Mouse (Mus musculus): ENCODE measurements at regions not wholly inside any gene's neighbourhood (a gene's known extent, or its start where the extent isn't known, plus 50 kb on each side); places are given as distances from the start of the nearest gene placed in this dataset.
"Not testable (repeated sequence)": the region's sequence is repeated elsewhere in the genome, so short reads cannot be mapped to it uniquely, and the experiment has no call there.

GRCm38 (mm10) chr4:3497392-3497791 lies 312.2 kb upstream of the Vmn1r3 start:
- not testable (repeated sequence) for H3K4me3 ChIP-seq (ENCODE audit: low read length); H3K4me1 ChIP-seq (ENCODE audit: control insufficient read depth, insufficient read depth, low read length); H3K9me3 ChIP-seq (ENCODE audit: control insufficient read depth, low read length); H3K9ac ChIP-seq (ENCODE audit: low read depth, low read length); H3K4me2 ChIP-seq (replicated peaks; ENCODE audit: low read depth, low read length); H3K27me3 ChIP-seq (ENCODE audit: control insufficient read depth, insufficient read depth, low read length); H3K27ac ChIP-seq (ENCODE audit: low read depth, low read length); ATAC-seq (ENCODE audit: low FRiP score, low TSS enrichment); H3K36me3 ChIP-seq (ENCODE audit: control insufficient read depth, insufficient read depth, low read length)
- WGBS, result no CpG with 5 or more reads among the region's 3 CpGs

- H3K4me1 ChIP-seq (ENCODE audit: control insufficient read depth, insufficient read depth, low read length); H3K27ac ChIP-seq (ENCODE audit: low read depth, low read length); H3K27me3 ChIP-seq (ENCODE audit: control insufficient read depth, insufficient read depth, low read length); H3K36me3 ChIP-seq (ENCODE audit: control insufficient read depth, insufficient read depth, low read length); H3K4me2 ChIP-seq (replicated peaks; ENCODE audit: low read depth, low read length); H3K9ac ChIP-seq (ENCODE audit: low read depth, low read length); ATAC-seq (ENCODE audit: low FRiP score, low TSS enrichment); H3K4me3 ChIP-seq (ENCODE audit: low read length); H3K9me3 ChIP-seq (ENCODE audit: control insufficient read depth, low read length): not testable (repeated sequence)
- WGBS, result 87% methylated on average over 1 of the region's 1 CpGs
Observed at GRCm38 (mm10) chr4:3495987-3496386, 310.8 kb upstream of the Vmn1r3 start.

GRCm38 (mm10) chr4:3494123-3494681 lies 309.0 kb upstream of the Vmn1r3 start:
- H3K4me1 ChIP-seq (ENCODE audit: control insufficient read depth, insufficient read depth, low read length); ATAC-seq (ENCODE audit: low FRiP score, low TSS enrichment): not testable (repeated sequence)
- no CpG with 5 or more reads among the region's 5 CpGs for WGBS

GRCm38 (mm10) chr4:3490901-3491300 lies 305.7 kb upstream of the Vmn1r3 start:
- not testable (repeated sequence) for H3K4me1 ChIP-seq (ENCODE audit: control insufficient read depth, insufficient read depth, low read length); H3K27me3 ChIP-seq (ENCODE audit: control insufficient read depth, insufficient read depth, low read length); H3K9ac ChIP-seq (ENCODE audit: low read depth, low read length); H3K36me3 ChIP-seq (ENCODE audit: control insufficient read depth, insufficient read depth, low read length); ATAC-seq (ENCODE audit: low FRiP score, low TSS enrichment); H3K9me3 ChIP-seq (ENCODE audit: control insufficient read depth, low read length); H3K27ac ChIP-seq (ENCODE audit: low read depth, low read length); H3K4me3 ChIP-seq (ENCODE audit: low read length); H3K4me2 ChIP-seq (replicated peaks; ENCODE audit: low read depth, low read length)
- WGBS, result no CpG with 5 or more reads among the region's 5 CpGs

More at GRCm38 (mm10) chr4:3494123-3494681, 309.0 kb upstream of the Vmn1r3 start:
- H3K4me3 ChIP-seq (ENCODE audit: low read length); H3K27me3 ChIP-seq (ENCODE audit: control insufficient read depth, insufficient read depth, low read length); H3K9me3 ChIP-seq (ENCODE audit: control insufficient read depth, low read length); H3K4me2 ChIP-seq (replicated peaks; ENCODE audit: low read depth, low read length); H3K9ac ChIP-seq (ENCODE audit: low read depth, low read length); H3K27ac ChIP-seq (ENCODE audit: low read depth, low read length); H3K36me3 ChIP-seq (ENCODE audit: control insufficient read depth, insufficient read depth, low read length): not testable (repeated sequence)

GRCm38 (mm10) chr4:3482092-3482491 lies 296.9 kb upstream of the Vmn1r3 start:
- Histone ChIP-seq H3K36me3 (ENCODE audit: control insufficient read depth, insufficient read depth, low read length) (no peaks in the 10 kb centered on the region), H3K27ac (ENCODE audit: low read depth, low read length) (no peak overlapping the region), H3K4me1 (ENCODE audit: control insufficient read depth, insufficient read depth, low read length) (no peaks in the 10 kb centered on the region), H3K27me3 (ENCODE audit: control insufficient read depth, insufficient read depth, low read length) (no peaks in the 10 kb centered on the region), H3K4me3 (ENCODE audit: low read length) (no peak overlapping the region), H3K4me2 (replicated peaks; ENCODE audit: low read depth, low read length) (no peak overlapping the region), H3K9me3 (ENCODE audit: control insufficient read depth, low read length) (no peaks in the 10 kb centered on the region), H3K9ac (ENCODE audit: low read depth, low read length) (no peak overlapping the region)
- ATAC-seq (ENCODE audit: low FRiP score, low TSS enrichment), result no peak
- 80% methylated on average over 2 of the region's 2 CpGs for WGBS

GRCm38 (mm10) chr4:3456773-3457172 lies 271.6 kb upstream of the Vmn1r3 start:
- Histone ChIP-seq H3K27me3 (ENCODE audit: control insufficient read depth, insufficient read depth, low read length) (no peaks in the 10 kb centered on the region), H3K4me2 (replicated peaks; ENCODE audit: low read depth, low read length) (no peak overlapping the region), H3K27ac (ENCODE audit: low read depth, low read length) (no peak overlapping the region), H3K9me3 (ENCODE audit: control insufficient read depth, low read length) (peaks cover 9% of the 10 kb centered on the region; the same call in 1 of the 2 replicates), H3K4me3 (ENCODE audit: low read length) (no peak overlapping the region), H3K4me1 (ENCODE audit: control insufficient read depth, insufficient read depth, low read length) (no peaks in the 10 kb centered on the region), H3K9ac (ENCODE audit: low read depth, low read length) (no peak overlapping the region), H3K36me3 (ENCODE audit: control insufficient read depth, insufficient read depth, low read length) (no peaks in the 10 kb centered on the region)
- ATAC-seq (ENCODE audit: low FRiP score, low TSS enrichment), result no peak
- 92% methylated on average over 12 of the region's 12 CpGs for WGBS

GRCm38 (mm10) chr4:3437380-3437779 lies 252.2 kb upstream of the Vmn1r3 start:
- not testable (repeated sequence) for H3K27ac ChIP-seq (ENCODE audit: low read depth, low read length); H3K4me3 ChIP-seq (ENCODE audit: low read length); H3K4me1 ChIP-seq (ENCODE audit: control insufficient read depth, insufficient read depth, low read length); H3K4me2 ChIP-seq (replicated peaks; ENCODE audit: low read depth, low read length); H3K9ac ChIP-seq (ENCODE audit: low read depth, low read length); H3K36me3 ChIP-seq (ENCODE audit: control insufficient read depth, insufficient read depth, low read length); ATAC-seq (ENCODE audit: low FRiP score, low TSS enrichment); H3K9me3 ChIP-seq (ENCODE audit: control insufficient read depth, low read length); H3K27me3 ChIP-seq (ENCODE audit: control insufficient read depth, insufficient read depth, low read length)
- 79% methylated on average over 2 of the region's 2 CpGs for WGBS

GRCm38 (mm10) chr4:3427968-3428367 lies 242.8 kb upstream of the Vmn1r3 start:
- no peak for ATAC-seq (ENCODE audit: low FRiP score, low TSS enrichment)
- WGBS, result 69% methylated on average over 3 of the region's 3 CpGs
- Histone ChIP-seq H3K4me1 (ENCODE audit: control insufficient read depth, insufficient read depth, low read length) (no peaks in the 10 kb centered on the region), H3K9me3 (ENCODE audit: control insufficient read depth, low read length) (no peaks in the 10 kb centered on the region), H3K27me3 (ENCODE audit: control insufficient read depth, insufficient read depth, low read length) (no peaks in the 10 kb centered on the region), H3K9ac (ENCODE audit: low read depth, low read length) (no peak overlapping the region), H3K27ac (ENCODE audit: low read depth, low read length) (no peak overlapping the region), H3K36me3 (ENCODE audit: control insufficient read depth, insufficient read depth, low read length) (no peaks in the 10 kb centered on the region), H3K4me2 (replicated peaks; ENCODE audit: low read depth, low read length) (no peak overlapping the region), H3K4me3 (ENCODE audit: low read length) (no peak overlapping the region)

GRCm38 (mm10) chr4:3419920-3420499 lies 234.9 kb upstream of the Vmn1r3 start:
- Histone ChIP-seq H3K4me2 (replicated peaks; ENCODE audit: low read depth, low read length) (no peak overlapping the region), H3K4me1 (ENCODE audit: control insufficient read depth, insufficient read depth, low read length) (no peaks in the 10 kb centered on the region), H3K9ac (ENCODE audit: low read depth, low read length) (no peak overlapping the region), H3K36me3 (ENCODE audit: control insufficient read depth, insufficient read depth, low read length) (no peaks in the 10 kb centered on the region), H3K9me3 (ENCODE audit: control insufficient read depth, low read length) (no peaks in the 10 kb centered on the region), H3K27ac (ENCODE audit: low read depth, low read length) (no peak overlapping the region), H3K4me3 (ENCODE audit: low read length) (no peak overlapping the region), H3K27me3 (ENCODE audit: control insufficient read depth, insufficient read depth, low read length) (no peaks in the 10 kb centered on the region)
- peak; percentile 62; the same call in 1 of the 2 replicates for ATAC-seq (ENCODE audit: low FRiP score, low TSS enrichment)
- 30% methylated on average over 3 of the region's 3 CpGs for WGBS

All from kidney, embryonic 14.5 days (tissue).